Mouse (Mus musculus) lung, postnatal 0 days (tissue): ENCODE results near the gene Fnbp1. TPM values are rescaled to one million over a fixed set of nuclear protein-coding genes. Genes with fewer than 3 reads are reported as not detected.

Experiments used
- ATAC-seq: fragments of 200-750 bp; cut with Nextera tagmentation; 2 replicates; pipeline ENCODE4 v1.8.0; 2017; ENCODE audit warnings: moderate library complexity
- DNase-seq: peaks from one replicate; pipeline ENCODE4 v3.0.0-alpha.2; 2016; ENCODE audit warnings: low spot score
- H3K27ac ChIP-seq: fragments of 300-500 bp; sonication (generic); 2 replicates; pipeline ENCODE4 v1.5.1; 2014; ENCODE audit warnings: antibody characterized with exemption, mild to moderate bottlenecking, low read length, mixed read lengths
- H3K27me3 ChIP-seq: fragments of 300-500 bp; sonication (generic); replicated peaks from 2 replicates; pipeline ENCODE4 v1.6.1; 2014; ENCODE audit warnings: low read length, mixed read lengths; ENCODE audit not compliant: insufficient read depth
- H3K36me3 ChIP-seq: fragments of 300-500 bp; sonication (generic); 2 replicates; pipeline ENCODE4 v1.6.1; 2014; ENCODE audit warnings: low read length, mixed read lengths; ENCODE audit not compliant: insufficient read depth
- H3K4me1 ChIP-seq: fragments of 300-500 bp; sonication (generic); 2 replicates; pipeline ENCODE4 v1.6.1; 2014; ENCODE audit warnings: antibody characterized with exemption, low read depth, low read length, mixed read lengths; ENCODE audit not compliant: insufficient read depth
- H3K4me2 ChIP-seq: fragments of 300-500 bp; sonication (generic); replicated peaks from 2 replicates; pipeline ENCODE4 v1.6.1; 2014; ENCODE audit warnings: low read depth, mild to moderate bottlenecking, low read length, moderate library complexity, mixed read lengths
- H3K4me3 ChIP-seq: fragments of 300-500 bp; sonication (generic); 2 replicates; pipeline ENCODE4 v1.5.1; 2014; ENCODE audit warnings: low read depth, low read length
- H3K9ac ChIP-seq: fragments of 300-500 bp; sonication (generic); replicated peaks from 2 replicates; pipeline ENCODE4 v1.6.1; 2014; ENCODE audit warnings: low read depth, mild to moderate bottlenecking
- H3K9me3 ChIP-seq: fragments of 300-500 bp; sonication (generic); 2 replicates; pipeline ENCODE4 v1.6.1; 2016; ENCODE audit warnings: low read length, mixed read lengths
- CTCF ChIP-seq: IDR thresholded peaks from 2 replicates; pipeline ENCODE4 v1.5.1; 2016; ENCODE audit warnings: antibody characterized with exemption, mild to moderate bottlenecking
- EP300 ChIP-seq: IDR thresholded peaks from 2 replicates; pipeline ENCODE4 v1.6.1; 2016; ENCODE audit warnings: antibody characterized with exemption, mild to moderate bottlenecking, control low read depth
- WGBS: fragments of 180-500 bp; shearing (Covaris S2); extraction: QIAGEN DNeasy Blood & Tissue Kit; methylation state at CpG from one replicate; pipeline ENCODE4 v1.1.7; 2014; 5-methylcytosine and 5-hydroxymethylcytosine counted together
- polyA plus RNA-seq: library from polyadenylated mRNA; unstranded; fragments of >200 nt; fragmentation: Nextera tagmentation; extraction: Ambion mirVana; gene quantifications from 2 replicates; pipeline ENCODE4 v1.2.1, GENCODE M21; 2015

Gene Fnbp1
- polyA plus RNA-seq, 1 experiment from 2014 or later, result 7.2 TPM

- WGBS, result 88% methylated on average over 5 of the region's 5 CpGs
- H3K36me3 ChIP-seq, result no peaks in the 10 kb centered on the region
- no peak overlapping the region for H3K4me2 ChIP-seq
- H3K4me1 ChIP-seq, result no peaks in the 10 kb centered on the region
- ATAC-seq, result no peak
- H3K9me3 ChIP-seq, result no peaks in the 10 kb centered on the region
- no peak for DNase-seq
- no peak for TF ChIP-seq EP300
- no peak for TF ChIP-seq CTCF
- H3K4me3 ChIP-seq, result no peak overlapping the region
- no peaks in the 10 kb centered on the region for H3K27me3 ChIP-seq
- no peak overlapping the region for H3K9ac ChIP-seq
- H3K27ac ChIP-seq, result no peak overlapping the region
These were observed 64.2 kb downstream of the Fnbp1 start for GRCm38 (mm10) chr2:31077574-31077973.

- Histone ChIP-seq H3K27ac (no peak overlapping the region), H3K4me1 (no peaks in the 10 kb centered on the region), H3K36me3 (no peaks in the 10 kb centered on the region), H3K9ac (no peak overlapping the region), H3K4me2 (no peak overlapping the region), H3K4me3 (no peak overlapping the region), H3K9me3 (no peaks in the 10 kb centered on the region), H3K27me3 (no peaks in the 10 kb centered on the region)
- WGBS, result 91% methylated on average over 16 of the region's 16 CpGs
- no peak for DNase-seq
- ATAC-seq, result no peak
- TF ChIP-seq EP300 (no peak), CTCF (no peak)
These were observed 65.3 kb downstream of the Fnbp1 start for GRCm38 (mm10) chr2:31076351-31077140.

- Histone ChIP-seq H3K36me3 (no peaks in the 10 kb centered on the region), H3K9me3 (no peaks in the 10 kb centered on the region), H3K4me2 (no peak overlapping the region), H3K9ac (no peak overlapping the region), H3K27ac (no peak overlapping the region), H3K4me1 (no peaks in the 10 kb centered on the region), H3K4me3 (no peak overlapping the region), H3K27me3 (no peaks in the 10 kb centered on the region)
- DNase-seq (no peak), ATAC-seq (no peak)
- TF ChIP-seq EP300, result no peak
- TF ChIP-seq CTCF, result no peak
- 91% methylated on average over 7 of the region's 7 CpGs for WGBS
These were observed 66.0 kb downstream of the Fnbp1 start for GRCm38 (mm10) chr2:31075836-31076235.

- no peaks in the 10 kb centered on the region for H3K4me1 ChIP-seq
- ATAC-seq (no peak), DNase-seq (peak; percentile 11)
- no peak overlapping the region for H3K27ac ChIP-seq
- 89% methylated on average over 2 of the region's 2 CpGs for WGBS
- H3K4me3 ChIP-seq, result no peak overlapping the region
- no peaks in the 10 kb centered on the region for H3K36me3 ChIP-seq
- H3K27me3 ChIP-seq, result no peaks in the 10 kb centered on the region
- H3K9ac ChIP-seq, result no peak overlapping the region
- no peak for TF ChIP-seq CTCF
- TF ChIP-seq EP300, result no peak
- H3K4me2 ChIP-seq, result no peak overlapping the region
- no peaks in the 10 kb centered on the region for H3K9me3 ChIP-seq
These were observed 66.6 kb downstream of the Fnbp1 start for GRCm38 (mm10) chr2:31075168-31075567.

- TF ChIP-seq CTCF (no peak), EP300 (no peak)
- Histone ChIP-seq H3K4me3 (no peak overlapping the region), H3K9ac (no peak overlapping the region), H3K27ac (no peak overlapping the region), H3K36me3 (no peaks in the 10 kb centered on the region), H3K4me1 (no peaks in the 10 kb centered on the region), H3K9me3 (no peaks in the 10 kb centered on the region), H3K27me3 (no peaks in the 10 kb centered on the region), H3K4me2 (no peak overlapping the region)
- DNase-seq (no peak), ATAC-seq (no peak)
- 94% methylated on average over 7 of the region's 7 CpGs for WGBS
These were observed 72.3 kb downstream of the Fnbp1 start for GRCm38 (mm10) chr2:31069506-31069905.

GRCm38 (mm10) chr2:31069114-31069445 lies 72.7 kb downstream of the Fnbp1 start:
- Histone ChIP-seq H3K4me3 (no peak overlapping the region), H3K9ac (no peak overlapping the region), H3K4me2 (no peak overlapping the region), H3K27ac (no peak overlapping the region), H3K4me1 (no peaks in the 10 kb centered on the region), H3K36me3 (no peaks in the 10 kb centered on the region), H3K27me3 (no peaks in the 10 kb centered on the region), H3K9me3 (no peaks in the 10 kb centered on the region)
- no peak for DNase-seq
- WGBS, result 82% methylated on average over 4 of the region's 4 CpGs
- TF ChIP-seq CTCF (no peak), EP300 (no peak)
- no peak for ATAC-seq
